Mouse (Mus musculus) CH12.LX (cell line): ENCODE measurements at regions not wholly inside any gene's neighbourhood (a gene's known extent, or its start where the extent isn't known, plus 50 kb on each side); places are given as distances from the start of the nearest gene placed in this dataset.

ENCODE experiments used
- CTCF ChIP-seq, 2 experiments: IDR thresholded peaks in 1 of 2; conservative IDR thresholded peaks in 1 of 2; 2 replicates each; pipeline ENCODE4 v1.5.1; 2011 to 2012; ENCODE audit warnings: low read depth in 2 of 2, low read length in 2 of 2, improper control_type of control experiment in 1 of 2, inconsistent platforms in 1 of 2, mild to moderate bottlenecking in 1 of 2, moderate library complexity in 1 of 2
- JUN ChIP-seq: IDR thresholded peaks from 2 replicates; pipeline ENCODE4 v1.6.1; 2011; ENCODE audit warnings: low read depth, mild to moderate bottlenecking, low read length, improper control_type of control experiment, moderate library complexity; ENCODE audit not compliant: insufficient read depth
- POLR2A ChIP-seq: IDR thresholded peaks from 2 replicates; pipeline ENCODE4 v1.6.1; 2011; ENCODE audit warnings: low read depth, mild to moderate bottlenecking, improper control_type of control experiment, low read length

- TF ChIP-seq CTCF (conservative IDR thresholded peaks at IDR 0.05 in 1 of 2, IDR thresholded peaks at IDR 0.05 in 1 of 2; ENCODE audit: low read depth in 2 of 2, low read length in 2 of 2) (no peak), POLR2A (no peak), JUN (no peak)
Observed at GRCm38 (mm10) chr15:93744191-93744945, 148.7 kb upstream of the Prickle1 start.
